Mouse (Mus musculus) thymus, adult 2 months (tissue): ENCODE results near the gene Chrm1. TPM values are rescaled to one million over a fixed set of nuclear protein-coding genes. Genes with fewer than 3 reads are reported as not detected.
"Not testable (repeated sequence)": the region's sequence is repeated elsewhere in the genome, so short reads cannot be mapped to it uniquely, and the experiment has no call there.

Experiments used
- DNase-seq: peaks from one replicate; pipeline ENCODE4 v3.0.0; 2021
- H3K27ac ChIP-seq: fragments of 200-500 bp; 2 replicates; pipeline ENCODE4 v1.5.1; 2012; ENCODE audit warnings: low read length, control low read depth; ENCODE audit not compliant: control insufficient read depth, insufficient read depth
- H3K27me3 ChIP-seq: fragments of 200-500 bp; 2 replicates; pipeline ENCODE4 v1.6.1; 2012; ENCODE audit warnings: mild to moderate bottlenecking, low read length, moderate library complexity, mixed read lengths; ENCODE audit not compliant: control insufficient read depth, insufficient read depth
- H3K36me3 ChIP-seq: fragments of 200-500 bp; 2 replicates; pipeline ENCODE4 v1.6.1; 2012; ENCODE audit warnings: mild to moderate bottlenecking, low read length, moderate library complexity; ENCODE audit not compliant: control insufficient read depth, insufficient read depth
- H3K4me1 ChIP-seq: fragments of 200-500 bp; replicated peaks from 2 replicates; pipeline ENCODE4 v1.6.1; 2012; ENCODE audit warnings: low read length; ENCODE audit not compliant: control insufficient read depth, insufficient read depth
- H3K4me3 ChIP-seq: fragments of 200-500 bp; 2 replicates; pipeline ENCODE4 v1.5.1; 2012; ENCODE audit warnings: mild to moderate bottlenecking, low read length, control low read depth, moderate library complexity; ENCODE audit not compliant: control insufficient read depth, insufficient read depth
- CTCF ChIP-seq: fragments of 200-500 bp; IDR thresholded peaks from 2 replicates; pipeline ENCODE4 v1.5.1; 2012; ENCODE audit warnings: mild to moderate bottlenecking, control low read depth, low read length, moderate library complexity, borderline replicate concordance; ENCODE audit not compliant: control insufficient read depth, poor library complexity, insufficient read depth; ENCODE audit errors: extremely low read depth
- POLR2A ChIP-seq: fragments of 200-500 bp; IDR thresholded peaks from 2 replicates; pipeline ENCODE4 v1.6.1; 2012; ENCODE audit warnings: mild to moderate bottlenecking, low read length, control low read depth, moderate library complexity; ENCODE audit not compliant: control insufficient read depth, poor library complexity, insufficient read depth; ENCODE audit errors: extremely low read depth
- WGBS: fragments of 180-500 bp; shearing (Covaris S2); methylation state at CpG from one replicate; pipeline ENCODE4 v1.1.7; 2018; 5-methylcytosine and 5-hydroxymethylcytosine counted together
- polyA plus RNA-seq: library from polyadenylated mRNA; depleted of rRNA; stranded (reverse); fragments of >200 nt; gene quantifications from 2 replicates; pipeline ENCODE4 v1.2.3, GENCODE M21; 2012

Chrm1 gene
- polyA plus RNA-seq, 1 experiment, result 0.01 TPM

DNA sequence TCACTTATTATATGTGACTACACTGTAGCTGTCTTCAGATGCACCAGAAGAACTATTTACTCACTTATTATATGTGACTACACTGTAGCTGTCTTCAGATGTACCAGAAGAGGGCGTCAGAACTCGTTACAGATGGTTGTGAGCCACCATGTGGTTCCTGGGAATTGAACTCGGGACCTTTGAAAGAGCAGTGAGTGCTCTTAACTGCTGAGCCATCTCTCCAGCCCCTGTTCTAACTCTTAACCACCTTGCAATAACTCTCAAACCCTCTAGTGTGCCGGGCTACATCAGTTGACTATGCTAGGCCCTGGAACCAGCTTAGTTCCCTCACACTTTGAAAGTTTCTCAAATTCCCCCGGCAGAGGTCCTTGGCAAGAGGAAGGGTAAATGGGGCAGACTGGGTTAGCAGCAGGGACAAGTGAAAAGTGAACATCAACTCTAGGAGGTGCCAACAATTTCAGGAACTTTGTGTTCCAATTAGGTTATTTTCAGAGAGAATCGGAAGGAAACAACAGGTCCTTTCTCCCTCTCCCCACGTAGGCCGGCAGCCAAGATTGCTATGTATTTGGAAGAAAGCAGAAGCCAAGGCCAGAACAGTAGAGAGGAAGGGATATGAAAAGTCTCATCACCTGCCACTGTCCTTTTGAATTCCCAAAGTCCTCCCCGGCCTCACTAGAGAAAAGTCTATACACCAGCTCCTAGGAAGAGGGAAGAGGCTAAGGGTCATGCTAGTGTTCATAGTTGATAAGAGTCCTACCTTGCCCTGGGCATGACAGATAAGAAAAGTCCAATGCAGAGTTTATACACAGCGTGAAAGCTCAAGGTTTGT lies 51.3 kb downstream of the Chrm1 start:
- peaks cover 13% of the 10 kb centered on the region for H3K4me1 ChIP-seq
- no peak for DNase-seq
- WGBS, result 90% methylated on average over 10 of the region's 10 CpGs
- peaks cover 7% of the 10 kb centered on the region; the same call in 1 of the 2 replicates for H3K36me3 ChIP-seq
- TF ChIP-seq POLR2A (no peak), CTCF (no peak)
- H3K27ac ChIP-seq, result no peak overlapping the region
- H3K4me3 ChIP-seq, result no peak overlapping the region
- H3K27me3 ChIP-seq, result no peaks in the 10 kb centered on the region

DNA sequence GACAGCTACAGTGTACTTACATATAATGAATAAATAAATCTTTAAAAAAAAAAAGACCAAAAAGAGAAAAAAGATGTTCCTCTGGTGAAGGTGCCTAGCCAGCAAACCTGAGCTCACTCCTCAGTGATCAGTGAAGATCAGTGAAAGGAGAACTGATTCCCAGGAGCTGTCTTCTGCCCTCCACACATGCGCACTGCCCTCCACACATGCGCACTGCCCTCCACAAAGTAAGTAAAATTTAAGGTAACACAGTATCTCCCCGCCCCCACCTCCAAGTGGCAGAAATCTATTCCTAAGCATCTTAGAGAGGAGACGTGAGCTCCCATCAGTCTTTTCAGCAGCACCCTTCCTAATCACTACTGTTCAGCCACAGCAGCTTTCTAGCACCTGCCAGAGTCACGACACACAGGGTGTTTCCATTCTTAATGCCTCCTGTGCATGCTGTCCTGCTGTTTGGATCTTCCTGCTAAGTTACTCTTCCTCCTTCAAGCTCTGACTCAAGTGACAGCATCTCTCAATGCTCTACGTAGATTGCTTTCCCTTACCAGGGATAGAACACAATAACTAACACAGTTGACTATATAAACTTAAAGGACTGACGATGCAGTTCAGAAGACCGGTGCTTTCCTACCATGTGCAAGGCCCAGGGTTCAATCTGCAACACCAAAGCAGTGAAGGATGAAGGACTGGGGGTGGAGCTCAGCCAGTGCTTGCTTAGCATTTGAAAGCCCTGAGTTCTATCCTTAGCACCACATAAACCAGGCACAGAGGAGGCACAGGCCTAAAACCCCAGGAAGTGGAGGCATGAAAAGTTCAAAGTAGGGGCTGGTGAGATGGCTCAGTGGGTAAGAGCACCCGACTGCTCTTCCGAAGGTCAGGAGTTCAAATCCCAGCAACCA lies 52.5 kb downstream of the Chrm1 start:
- Histone ChIP-seq H3K36me3 (no peaks in the 10 kb centered on the region), H3K27ac (no peak overlapping the region), H3K27me3 (no peaks in the 10 kb centered on the region), H3K4me3 (no peak overlapping the region), H3K4me1 (peaks cover 11% of the 10 kb centered on the region)
- DNase-seq, result no peak
- TF ChIP-seq POLR2A (no peak), CTCF (no peak)
- WGBS, result 94% methylated on average over 10 of the region's 10 CpGs

DNA sequence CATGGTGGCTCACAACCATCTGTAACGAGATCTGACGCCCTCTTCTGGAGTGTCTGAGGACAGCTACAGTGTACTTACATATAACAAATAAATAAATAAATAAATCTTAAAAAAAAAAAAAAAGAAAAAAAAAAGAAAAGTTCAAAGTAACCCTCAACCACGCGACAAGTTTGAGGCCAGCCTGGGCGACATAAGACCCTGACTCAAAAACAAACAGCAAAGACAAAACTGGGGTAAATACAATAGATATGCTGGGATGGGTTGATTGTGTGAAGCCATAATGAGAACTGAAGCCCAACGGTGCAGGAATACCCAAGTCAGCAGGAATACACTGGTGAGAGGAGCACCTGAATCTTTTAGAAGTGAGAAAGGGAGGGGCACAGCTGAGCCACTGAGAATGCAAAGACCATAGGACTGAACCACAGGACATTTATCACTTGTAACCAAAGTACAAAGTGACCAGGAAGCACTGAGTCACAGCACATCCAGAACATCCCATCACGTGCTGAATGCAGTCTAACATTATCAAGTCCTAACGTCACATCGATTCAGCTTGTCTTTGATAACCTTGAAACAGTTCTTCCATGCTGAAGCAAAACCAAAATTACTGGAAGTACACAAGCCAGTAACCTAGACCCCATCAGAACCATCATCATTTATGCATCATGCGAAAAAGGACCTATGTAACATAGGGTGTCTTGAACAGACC lies 53.3 kb downstream of the Chrm1 start:
- no peaks in the 10 kb centered on the region for H3K27me3 ChIP-seq
- no peak overlapping the region for H3K4me3 ChIP-seq
- WGBS, result 88% methylated on average over 9 of the region's 10 CpGs
- H3K4me1 ChIP-seq, result peaks cover 8% of the 10 kb centered on the region
- no peak overlapping the region for H3K27ac ChIP-seq
- DNase-seq, result no peak
- TF ChIP-seq CTCF, result no peak
- no peak for TF ChIP-seq POLR2A
- no peaks in the 10 kb centered on the region for H3K36me3 ChIP-seq

DNA sequence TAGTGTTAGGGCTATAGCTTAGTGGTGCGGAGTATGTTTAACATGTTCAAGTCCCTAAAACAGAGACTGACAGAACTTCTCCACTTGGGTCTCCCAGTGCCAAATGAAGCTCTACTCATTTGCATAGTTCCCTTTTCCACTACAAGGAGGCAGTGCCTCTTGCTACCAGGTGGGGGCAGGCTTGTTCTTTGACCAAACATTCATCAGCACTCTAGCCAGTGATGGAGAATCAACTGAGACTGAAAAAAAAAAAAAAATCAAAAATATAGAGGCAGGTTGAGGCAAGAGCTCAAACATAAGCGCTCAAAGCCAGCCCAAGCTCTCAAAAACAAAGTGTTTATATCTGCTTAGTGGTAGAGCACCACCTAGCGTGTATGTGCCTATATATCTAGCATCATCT lies 54.8 kb downstream of the Chrm1 start:
- DNase-seq, result peak; percentile 78
- WGBS, result 44% methylated on average over 3 of the region's 3 CpGs

DNA sequence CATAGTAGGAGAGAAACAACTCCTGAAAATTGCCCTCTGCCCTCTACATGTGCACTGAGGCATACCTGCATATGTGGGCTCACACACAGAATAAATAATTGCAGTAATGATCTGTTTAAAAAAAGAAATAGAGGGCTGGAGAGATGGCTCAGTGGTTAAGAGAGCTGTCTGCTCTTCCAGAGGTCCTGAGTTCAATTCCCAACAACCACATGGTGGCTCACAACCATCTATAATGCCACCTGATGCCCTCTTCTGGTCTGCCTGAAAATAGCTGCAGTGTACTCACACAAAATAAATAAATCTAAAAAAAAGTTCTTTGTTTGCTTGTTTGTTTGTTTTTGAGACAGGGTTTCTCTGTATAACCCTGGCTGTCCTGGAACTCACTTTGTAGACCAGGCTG lies 55.4 kb downstream of the Chrm1 start:
- H3K4me3 ChIP-seq, H3K27me3 ChIP-seq, H3K27ac ChIP-seq, H3K36me3 ChIP-seq, DNase-seq, H3K4me1 ChIP-seq: not testable (repeated sequence)

More for the DNA sequence above, 54.8 kb downstream of the Chrm1 start:
- TF ChIP-seq CTCF (no peak), POLR2A (no peak)
- Histone ChIP-seq H3K4me1 (peaks cover 6% of the 10 kb centered on the region), H3K36me3 (no peaks in the 10 kb centered on the region), H3K27ac (no peak overlapping the region), H3K4me3 (no peak overlapping the region), H3K27me3 (no peaks in the 10 kb centered on the region)

DNA sequence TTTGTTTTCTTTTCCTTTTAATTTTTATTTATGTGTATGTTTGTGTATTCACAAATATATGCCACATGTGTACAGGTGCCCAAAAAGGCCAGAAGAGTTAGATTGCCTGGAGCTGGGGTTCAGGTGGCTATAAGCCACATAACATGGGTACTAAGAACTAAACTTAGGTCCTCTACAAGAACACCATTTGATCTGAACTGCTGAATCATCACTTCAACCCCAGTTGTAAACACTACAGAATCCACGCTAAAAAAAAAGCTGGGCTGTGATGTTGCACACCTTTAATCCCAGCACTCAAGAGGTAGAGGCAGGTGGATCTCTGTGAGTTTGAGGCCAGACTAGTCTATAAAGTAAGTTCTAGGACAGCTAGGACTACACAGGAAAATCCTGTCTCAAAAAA lies 57.8 kb downstream of the Chrm1 start:
- no peak overlapping the region for H3K4me3 ChIP-seq
- no peak overlapping the region for H3K27ac ChIP-seq
- peaks cover 3% of the 10 kb centered on the region; the same call in 1 of the 2 replicates for H3K4me1 ChIP-seq
- 56% methylated on average over 1 of the region's 1 CpGs for WGBS
- no peak for DNase-seq
- H3K36me3 ChIP-seq, result peaks cover 21% of the 10 kb centered on the region
- H3K27me3 ChIP-seq, result no peaks in the 10 kb centered on the region
- TF ChIP-seq POLR2A, result no peak
- no peak for TF ChIP-seq CTCF
